Mouse (Mus musculus) lung, postnatal 14 days (tissue): ENCODE data around the gene Tpbgl.

Source experiments
- DNase-seq: peaks from one replicate; pipeline ENCODE4 v3.0.0; 2021

The Tpbgl gene

DNA sequence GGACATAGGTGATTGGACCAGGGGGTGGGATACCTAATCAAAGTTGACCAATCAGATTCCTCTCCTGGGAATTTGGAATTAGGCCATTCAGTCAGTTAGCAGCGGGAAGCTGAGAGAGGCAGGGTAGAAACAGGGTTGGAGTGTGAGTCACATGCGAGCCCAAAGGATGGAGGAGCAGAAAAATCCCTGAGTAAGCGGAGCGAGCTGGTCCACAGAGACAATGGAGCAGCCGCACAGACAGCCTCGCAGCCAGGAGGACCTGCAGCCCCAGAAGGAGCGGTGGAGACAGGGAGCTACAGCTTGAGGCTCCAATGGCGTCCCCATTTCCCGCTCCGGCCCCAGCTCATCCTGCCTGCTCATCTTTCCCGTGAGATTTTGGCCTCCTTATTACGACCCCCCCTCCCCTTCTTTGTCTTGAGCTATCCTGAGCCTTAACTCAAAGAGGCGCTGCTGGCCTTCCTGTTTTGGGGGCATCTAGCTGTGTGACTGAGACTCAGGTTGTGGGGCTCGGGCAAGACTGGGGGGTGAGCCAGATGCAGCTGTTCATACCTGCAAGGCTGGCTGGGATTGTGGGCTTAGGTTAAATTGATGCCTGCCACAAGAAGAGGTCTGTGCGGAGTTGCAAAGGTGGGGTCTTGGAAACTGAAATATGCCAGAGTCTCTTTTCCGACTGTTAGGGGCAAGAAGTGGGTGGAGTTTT is 47.3 kb downstream of the Tpbgl start:
- no peak for DNase-seq

- no peak for DNase-seq
Observed at GRCm38 (mm10) chr7:99578246-99578645, 48.7 kb downstream of the Tpbgl start.
